Mouse (Mus musculus) MEL (cell line): ENCODE measurements around the gene Olfr814.

Experiments
- CTCF ChIP-seq, 3 experiments: IDR thresholded peaks in 2 of 3; conservative IDR thresholded peaks in 1 of 3; 2 replicates each; pipeline ENCODE4 v1.5.1; 2011 to 2012; ENCODE audit warnings: low read length in 3 of 3, low read depth in 2 of 3, mild to moderate bottlenecking in 2 of 3, improper control_type of control experiment in 1 of 3, inconsistent platforms in 1 of 3, mixed read lengths in 1 of 3, moderate library complexity in 1 of 3; ENCODE audit not compliant: control insufficient read depth in 1 of 3, insufficient read depth in 1 of 3, poor library complexity in 1 of 3, severe bottlenecking in 1 of 3
- ELF1 ChIP-seq: IDR thresholded peaks from 2 replicates; pipeline ENCODE4 v1.6.1; 2014; ENCODE audit warnings: low read depth, mild to moderate bottlenecking, inconsistent platforms, low read length, improper control_type of control experiment, moderate library complexity
- EP300 ChIP-seq, 2 experiments: IDR thresholded peaks; 2 replicates each; pipeline ENCODE4 v1.6.1; 2011; ENCODE audit warnings: improper control_type of control experiment in 2 of 2, low read length in 2 of 2, low read depth in 1 of 2, mild to moderate bottlenecking in 1 of 2
- GABPA ChIP-seq: IDR thresholded peaks from 2 replicates; pipeline ENCODE4 v1.6.1; 2012; ENCODE audit warnings: low read depth, mild to moderate bottlenecking, inconsistent platforms, low read length, improper control_type of control experiment, moderate library complexity
- JUND ChIP-seq: IDR thresholded peaks from 2 replicates; pipeline ENCODE4 v1.6.1; 2011; ENCODE audit warnings: low read depth, mild to moderate bottlenecking, improper control_type of control experiment, low read length
- KAT2A ChIP-seq: conservative IDR thresholded peaks from 2 replicates; pipeline ENCODE4 v1.6.1; 2012; ENCODE audit warnings: low read depth, low read length, improper control_type of control experiment, inconsistent platforms
- MAX ChIP-seq: IDR thresholded peaks from 2 replicates; pipeline ENCODE4 v1.6.1; 2011; ENCODE audit warnings: low read length, improper control_type of control experiment
- POLR2A ChIP-seq, 2 experiments: IDR thresholded peaks; 2 replicates each; pipeline ENCODE4 v1.6.1; 2011 to 2012; ENCODE audit warnings: low read length in 2 of 2, mild to moderate bottlenecking in 2 of 2, control low read depth in 1 of 2, improper control_type of control experiment in 1 of 2, low read depth in 1 of 2, moderate library complexity in 1 of 2; ENCODE audit not compliant: control insufficient read depth in 1 of 2, insufficient read depth in 1 of 2, poor library complexity in 1 of 2
- TBP ChIP-seq: IDR thresholded peaks from 2 replicates; pipeline ENCODE4 v1.8.0; 2011; ENCODE audit warnings: low read depth, low read length, improper control_type of control experiment
- TCF12 ChIP-seq: IDR thresholded peaks from 2 replicates; pipeline ENCODE4 v1.6.1; 2014; ENCODE audit warnings: low read depth, mild to moderate bottlenecking, inconsistent platforms, low read length, improper control_type of control experiment, moderate library complexity
- USF1 ChIP-seq: IDR thresholded peaks from 2 replicates; pipeline ENCODE4 v1.6.1; 2014; ENCODE audit warnings: low read depth, mild to moderate bottlenecking, inconsistent platforms, low read length, improper control_type of control experiment, moderate library complexity
- ZC3H11A ChIP-seq: IDR thresholded peaks from 2 replicates; pipeline ENCODE4 v1.6.1; 2012; ENCODE audit warnings: low read depth, mild to moderate bottlenecking, inconsistent platforms, low read length, improper control_type of control experiment
- ZKSCAN1 ChIP-seq: IDR thresholded peaks from 2 replicates; pipeline ENCODE4 v1.6.1; 2012; ENCODE audit warnings: low read depth, mild to moderate bottlenecking, inconsistent platforms, low read length, improper control_type of control experiment, moderate library complexity
- ZMIZ1 ChIP-seq: IDR thresholded peaks from 2 replicates; pipeline ENCODE4 v1.6.1; 2012; ENCODE audit warnings: low read depth, mild to moderate bottlenecking, inconsistent platforms, low read length, improper control_type of control experiment, moderate library complexity

GRCm38 (mm10) chr10:129885934-129886333 is 6.3 kb upstream of the Olfr814 start:
- TF ChIP-seq CTCF (IDR thresholded peaks at IDR 0.05 in 2 of 3, conservative IDR thresholded peaks at IDR 0.05 in 1 of 3; ENCODE audit: control insufficient read depth in 1 of 3, insufficient read depth in 1 of 3, low read depth in 2 of 3, low read length in 3 of 3, poor library complexity in 1 of 3, severe bottlenecking in 1 of 3) (no peak), ELF1 (no peak), USF1 (no peak), ZC3H11A (no peak), EP300 (IDR thresholded peaks at IDR 0.05; ENCODE audit: low read depth in 1 of 2, low read length in 2 of 2) (no peak), ZKSCAN1 (no peak), TBP (no peak), POLR2A (IDR thresholded peaks at IDR 0.05; ENCODE audit: control insufficient read depth in 1 of 2, insufficient read depth in 1 of 2, low read depth in 1 of 2, low read length in 2 of 2, poor library complexity in 1 of 2) (no peak), TCF12 (no peak), ZMIZ1 (no peak), GABPA (no peak), KAT2A (no peak), JUND (no peak), MAX (no peak)
